Mouse (Mus musculus) gastrocnemius, adult 2 months (tissue): ENCODE data around the gene Adgrv1. TPM values are rescaled to one million over a fixed set of nuclear protein-coding genes. Genes with fewer than 3 reads are reported as not detected.

ENCODE experiments used
- DNase-seq: peaks from one replicate; pipeline ENCODE4 v3.0.0; 2022
- H3K27ac ChIP-seq: fragments of 200-600 bp; 2 replicates; pipeline ENCODE4 v1.8.1; 2022; ENCODE audit warnings: mild to moderate bottlenecking
- H3K4me3 ChIP-seq: fragments of 200-600 bp; 2 replicates; pipeline ENCODE4 v1.8.1; 2022; ENCODE audit warnings: mild to moderate bottlenecking, moderate library complexity
- CTCF ChIP-seq: fragments of 200-600 bp; IDR thresholded peaks from 2 replicates; pipeline ENCODE4 v1.8.1; 2022; ENCODE audit warnings: antibody characterized with exemption, mild to moderate bottlenecking, moderate library complexity
- intact Hi-C: fragments of 180-260 bp; cut with DNase I; formaldehyde crosslinking; loops from one replicate; pipeline ENCODE4 v1.15.1; 2025
- total RNA-seq, 2 experiments: library from RNA; stranded (reverse); gene quantifications; 2 replicates each; pipeline ENCODE4 v1.2.3; 2021

Adgrv1 gene
- total RNA-seq, 2 experiments from 2014 or later: not detected

- TF ChIP-seq CTCF: no peak
- DNase-seq: no peak
- intact Hi-C loops: no loop called here
- Histone ChIP-seq H3K4me3 (no peak overlapping the region), H3K27ac (no peak overlapping the region)
Measured at GRCm38 (mm10) chr13:81570241-81570821, 62.6 kb downstream of the Adgrv1 start.

DNA sequence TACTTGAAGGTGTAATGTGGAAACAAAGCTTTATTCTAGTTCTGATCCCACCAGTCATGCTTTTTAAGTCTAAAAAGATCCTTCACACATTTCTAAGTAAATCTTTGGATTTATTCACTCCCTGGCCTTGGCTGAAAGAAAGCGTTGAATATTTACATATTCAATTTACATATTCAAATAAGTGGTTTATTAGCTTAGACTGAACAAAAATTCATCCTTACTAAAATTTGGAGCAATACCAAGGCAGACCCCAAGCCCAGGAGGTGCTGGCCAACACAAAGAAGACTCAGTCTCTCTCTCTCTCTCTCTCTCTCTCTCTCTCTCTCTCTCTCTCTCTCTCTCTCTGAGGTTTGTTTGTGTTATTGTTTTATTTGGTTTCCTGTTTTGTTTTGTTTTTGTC lies 82.9 kb downstream of the Adgrv1 start:
- no peak for TF ChIP-seq CTCF
- intact Hi-C loops: no loop called here
- no peak for DNase-seq
- Histone ChIP-seq H3K27ac (no peak overlapping the region), H3K4me3 (no peak overlapping the region)

- TF ChIP-seq CTCF: no peak
- no peak overlapping the region for H3K4me3 ChIP-seq
- intact Hi-C loops: no loop called here
- DNase-seq: no peak
- H3K27ac ChIP-seq: no peak overlapping the region
Measured at GRCm38 (mm10) chr13:81534916-81535315, 98.0 kb downstream of the Adgrv1 start.

GRCm38 (mm10) chr13:81526687-81527086 lies 106.3 kb downstream of the Adgrv1 start:
- no peak overlapping the region for H3K4me3 ChIP-seq
- no peak overlapping the region for H3K27ac ChIP-seq
- intact Hi-C loops: no loop called here
- DNase-seq: no peak
- peak; percentile 24 for TF ChIP-seq CTCF

GRCm38 (mm10) chr13:81510142-81510541 lies 122.8 kb downstream of the Adgrv1 start:
- no peak overlapping the region for H3K27ac ChIP-seq
- H3K4me3 ChIP-seq: no peak overlapping the region

GRCm38 (mm10) chr13:81497035-81497434 lies 135.9 kb downstream of the Adgrv1 start:
- no peak overlapping the region for H3K4me3 ChIP-seq
- intact Hi-C loops: no loop called here
- DNase-seq: no peak

More at GRCm38 (mm10) chr13:81510142-81510541, 122.8 kb downstream of the Adgrv1 start:
- no peak for TF ChIP-seq CTCF
- intact Hi-C loops: no loop called here
- DNase-seq: no peak

DNA sequence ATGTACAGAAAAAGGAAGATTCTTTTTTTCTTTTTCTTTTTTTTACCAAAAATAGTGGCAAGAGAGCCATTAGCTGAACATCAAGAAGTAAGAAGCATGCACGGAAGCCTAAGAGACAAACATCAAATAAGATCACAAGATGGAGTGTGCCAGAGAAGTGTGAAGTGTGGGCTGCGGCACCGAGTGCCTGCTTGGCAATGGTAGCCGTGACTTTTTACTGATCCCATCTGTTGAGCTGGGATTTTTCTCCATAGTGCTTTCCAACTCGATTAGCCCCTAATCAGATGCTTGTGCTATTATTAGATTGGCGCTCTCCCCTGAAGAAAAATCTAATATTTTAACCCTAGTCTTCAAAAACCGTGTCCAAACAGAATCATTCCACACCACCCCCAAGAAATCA lies 141.0 kb downstream of the Adgrv1 start:
- H3K27ac ChIP-seq: no peak overlapping the region
- no peak for TF ChIP-seq CTCF
- intact Hi-C loops: no loop called here
- no peak overlapping the region for H3K4me3 ChIP-seq
- DNase-seq: no peak

More at GRCm38 (mm10) chr13:81497035-81497434, 135.9 kb downstream of the Adgrv1 start:
- no peak overlapping the region for H3K27ac ChIP-seq
- TF ChIP-seq CTCF: no peak

GRCm38 (mm10) chr13:81486980-81487379 lies 146.0 kb downstream of the Adgrv1 start:
- intact Hi-C loops: no loop called here
- TF ChIP-seq CTCF: no peak
- Histone ChIP-seq H3K27ac (no peak overlapping the region), H3K4me3 (no peak overlapping the region)
- DNase-seq: no peak

GRCm38 (mm10) chr13:81473750-81474149 lies 159.2 kb downstream of the Adgrv1 start:
- Histone ChIP-seq H3K4me3 (no peak overlapping the region), H3K27ac (no peak overlapping the region)
- intact Hi-C loops: no loop called here
- TF ChIP-seq CTCF: no peak
- DNase-seq: no peak

DNA sequence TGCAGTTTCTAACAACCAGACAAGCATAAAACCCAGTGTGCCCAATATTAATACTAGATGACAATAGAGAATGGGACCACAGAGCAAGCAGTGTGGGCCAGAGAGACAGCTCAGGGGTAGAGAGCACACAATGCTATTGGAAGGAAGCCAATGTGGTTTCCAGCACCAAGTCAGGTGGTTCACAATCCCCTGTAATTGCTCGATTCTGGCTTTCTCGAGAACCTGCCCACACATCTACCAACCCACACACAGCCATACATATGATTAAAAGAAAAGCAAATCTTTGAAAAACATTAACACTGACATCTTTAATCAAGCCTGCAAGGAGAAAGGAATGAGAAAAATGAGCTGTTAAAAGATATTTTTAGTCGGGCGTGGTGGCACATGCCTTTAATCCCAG lies 166.3 kb downstream of the Adgrv1 start:
- intact Hi-C loops: no loop called here
- DNase-seq: no peak
- no peak overlapping the region for H3K27ac ChIP-seq
- no peak overlapping the region for H3K4me3 ChIP-seq
- no peak for TF ChIP-seq CTCF

DNA sequence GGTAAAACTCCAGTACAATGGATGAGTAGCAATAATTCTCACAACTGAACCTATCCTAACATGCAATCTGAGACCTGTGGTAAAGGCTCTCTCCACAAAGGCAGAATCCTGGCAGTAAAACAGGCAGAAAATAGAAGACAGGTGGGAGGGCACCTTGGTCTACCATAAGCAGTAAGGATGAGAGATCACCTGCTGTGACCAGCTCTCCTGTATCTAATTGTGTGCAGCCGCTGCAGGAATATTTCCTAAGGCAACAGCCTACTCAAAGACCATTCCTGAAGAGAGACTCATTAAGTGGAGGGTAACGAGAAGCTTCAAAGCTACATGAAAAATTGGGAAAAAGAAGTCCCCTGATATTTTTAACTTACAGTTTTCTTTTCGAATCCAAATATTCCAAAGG lies 167.2 kb downstream of the Adgrv1 start:
- intact Hi-C loops: no loop called here
- no peak for TF ChIP-seq CTCF
- H3K4me3 ChIP-seq: no peak overlapping the region
- no peak overlapping the region for H3K27ac ChIP-seq
- DNase-seq: no peak

GRCm38 (mm10) chr13:81449630-81450029 lies 183.3 kb downstream of the Adgrv1 start:
- intact Hi-C loops: no loop called here
- DNase-seq: no peak
- Histone ChIP-seq H3K27ac (no peak overlapping the region), H3K4me3 (no peak overlapping the region)
- no peak for TF ChIP-seq CTCF

GRCm38 (mm10) chr13:81449198-81449597 lies 183.8 kb downstream of the Adgrv1 start:
- no peak overlapping the region for H3K27ac ChIP-seq
- H3K4me3 ChIP-seq: no peak overlapping the region
- DNase-seq: no peak
- intact Hi-C loops: no loop called here
- TF ChIP-seq CTCF: no peak

- Histone ChIP-seq H3K4me3 (no peak overlapping the region), H3K27ac (no peak overlapping the region)
- no peak for TF ChIP-seq CTCF
- no peak for DNase-seq
- intact Hi-C loops: no loop called here
Measured at GRCm38 (mm10) chr13:81441412-81441811, 191.5 kb downstream of the Adgrv1 start.
